Mouse (Mus musculus): ENCODE data around the gene Slc36a4. TPM values are rescaled to one million over a fixed set of nuclear protein-coding genes. Genes with fewer than 3 reads are reported as not detected.

Gene Slc36a4
- polyA plus RNA-seq (2015; fragmentation: Nextera tagmentation; extraction: Ambion mirVana) = 15.8 and 16.3 TPM in 2 replicates

GRCm38 (mm10) chr9:15709599-15710381 is at the start of gene Slc36a4:
TSS of gene Slc36a4 (plus strand) at chr9:15709738.
- peak; percentile 91 for ATAC-seq (ENCODE audit: low FRiP score, low TSS enrichment)
- H3K4me3 ChIP-seq (ENCODE audit: low read length) = peak within 1 kb of the TSS; percentile 68
- H3K4me2 ChIP-seq (replicated peaks; ENCODE audit: low read depth, low read length) = peak within 1 kb of the TSS; percentile 62
- no peaks in the 10 kb centered on the region for H3K4me1 ChIP-seq (ENCODE audit: insufficient read depth, low read length)
- H3K9ac ChIP-seq (replicated peaks; ENCODE audit: low read length) = peak within 1 kb of the TSS; percentile 82
- H3K27me3 ChIP-seq (ENCODE audit: insufficient read depth, low read length) = no peaks in the 10 kb centered on the region
- WGBS = 5% methylated on average over 73 of the region's 75 CpGs
- H3K27ac ChIP-seq (ENCODE audit: low read length) = peak within 1 kb of the TSS; percentile 81
- no peaks in the 10 kb centered on the region for H3K9me3 ChIP-seq (ENCODE audit: low read length)
- no peaks in the 10 kb centered on the region for H3K36me3 ChIP-seq (ENCODE audit: insufficient read depth, low read length)

GRCm38 (mm10) chr9:15664606-15665005 is 44.9 kb upstream of the Slc36a4 start:
- no peaks in the 10 kb centered on the region for H3K36me3 ChIP-seq (ENCODE audit: insufficient read depth, low read length)
- H3K9ac ChIP-seq (replicated peaks; ENCODE audit: low read length) = no peak overlapping the region
- peaks cover 4% of the 10 kb centered on the region; the same call in 1 of the 2 replicates for H3K4me1 ChIP-seq (ENCODE audit: insufficient read depth, low read length)
- no peak for ATAC-seq (ENCODE audit: low FRiP score, low TSS enrichment)
- WGBS = 70% methylated on average over 7 of the region's 7 CpGs
- H3K4me2 ChIP-seq (replicated peaks; ENCODE audit: low read depth, low read length) = no peak overlapping the region
- H3K27ac ChIP-seq (ENCODE audit: low read length) = no peak overlapping the region
- no peaks in the 10 kb centered on the region for H3K9me3 ChIP-seq (ENCODE audit: low read length)
- no peaks in the 10 kb centered on the region for H3K27me3 ChIP-seq (ENCODE audit: insufficient read depth, low read length)
- H3K4me3 ChIP-seq (ENCODE audit: low read length) = no peak overlapping the region

GRCm38 (mm10) chr9:15669452-15669851 is 40.1 kb upstream of the Slc36a4 start:
- 32% methylated on average over 3 of the region's 3 CpGs for WGBS

DNA sequence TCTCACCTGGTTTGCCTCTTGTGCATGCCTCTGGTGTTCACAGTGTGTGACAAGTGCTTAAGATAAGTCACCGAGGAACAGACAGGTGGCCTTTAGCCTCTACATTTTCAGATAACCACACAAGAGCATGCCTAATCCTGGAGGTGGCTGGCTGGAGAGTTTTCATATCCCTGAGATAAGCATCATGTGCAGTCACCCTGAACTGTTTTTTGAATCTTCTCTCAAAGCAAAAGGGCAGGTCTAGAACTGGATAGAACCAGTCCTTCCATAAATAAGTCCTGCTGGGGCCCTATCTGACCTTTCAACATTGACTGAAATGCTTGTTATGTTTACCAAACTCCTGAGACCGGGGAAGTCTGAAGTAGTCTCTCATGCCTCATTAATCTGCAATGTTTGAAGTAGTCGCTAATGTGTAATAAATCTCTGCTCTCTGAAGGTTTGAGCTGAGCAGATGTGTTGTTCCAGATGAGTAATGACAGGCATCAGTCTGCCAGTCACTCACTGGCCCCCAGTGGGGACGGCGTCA is 39.5 kb upstream of the Slc36a4 start:
- Histone ChIP-seq H3K9me3 (ENCODE audit: low read length) (no peaks in the 10 kb centered on the region), H3K9ac (replicated peaks; ENCODE audit: low read length) (no peak overlapping the region), H3K4me1 (ENCODE audit: insufficient read depth, low read length) (peaks cover 15% of the 10 kb centered on the region), H3K27me3 (ENCODE audit: insufficient read depth, low read length) (no peaks in the 10 kb centered on the region), H3K4me3 (ENCODE audit: low read length) (no peak overlapping the region), H3K36me3 (ENCODE audit: insufficient read depth, low read length) (no peaks in the 10 kb centered on the region), H3K27ac (ENCODE audit: low read length) (peak overlapping the region; percentile 37), H3K4me2 (replicated peaks; ENCODE audit: low read depth, low read length) (0 out of 2 replicates have a peak overlapping the region, but pooled peaks have one; percentile 2)
- peak; percentile 94 for ATAC-seq (ENCODE audit: low FRiP score, low TSS enrichment)
- 6% methylated on average over 5 of the region's 5 CpGs for WGBS

More at GRCm38 (mm10) chr9:15669452-15669851, 40.1 kb upstream of the Slc36a4 start:
- Histone ChIP-seq H3K27ac (ENCODE audit: low read length) (peak overlapping the region; percentile 37; the same call in 1 of the 2 replicates), H3K27me3 (ENCODE audit: insufficient read depth, low read length) (no peaks in the 10 kb centered on the region), H3K9me3 (ENCODE audit: low read length) (no peaks in the 10 kb centered on the region), H3K36me3 (ENCODE audit: insufficient read depth, low read length) (no peaks in the 10 kb centered on the region), H3K4me3 (ENCODE audit: low read length) (no peak overlapping the region), H3K4me2 (replicated peaks; ENCODE audit: low read depth, low read length) (no peak overlapping the region), H3K9ac (replicated peaks; ENCODE audit: low read length) (no peak overlapping the region), H3K4me1 (ENCODE audit: insufficient read depth, low read length) (peaks cover 15% of the 10 kb centered on the region)
- no peak for ATAC-seq (ENCODE audit: low FRiP score, low TSS enrichment)

DNA sequence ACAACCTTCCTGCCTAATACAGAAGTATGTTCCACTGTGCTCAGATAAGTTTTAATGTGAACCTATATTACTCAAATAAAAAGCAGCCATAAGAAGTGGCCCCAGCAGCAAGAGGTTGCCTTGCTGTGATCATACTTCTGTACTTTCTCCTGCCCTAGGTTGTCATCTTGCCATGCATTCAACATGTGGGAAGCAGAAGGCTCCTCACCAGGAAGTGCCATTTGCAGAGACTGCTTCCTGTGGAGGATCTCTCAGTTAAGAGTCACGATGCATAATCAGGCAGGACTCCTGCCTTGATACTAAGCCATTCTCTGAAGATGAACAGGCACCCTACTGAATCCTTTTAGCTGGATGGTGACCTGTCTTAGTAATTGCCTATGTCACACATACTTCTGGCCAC is 37.3 kb upstream of the Slc36a4 start:
- Histone ChIP-seq H3K9ac (replicated peaks; ENCODE audit: low read length) (no peak overlapping the region), H3K4me2 (replicated peaks; ENCODE audit: low read depth, low read length) (no peak overlapping the region), H3K36me3 (ENCODE audit: insufficient read depth, low read length) (no peaks in the 10 kb centered on the region), H3K9me3 (ENCODE audit: low read length) (no peaks in the 10 kb centered on the region), H3K4me3 (ENCODE audit: low read length) (no peak overlapping the region), H3K4me1 (ENCODE audit: insufficient read depth, low read length) (peaks cover 15% of the 10 kb centered on the region), H3K27me3 (ENCODE audit: insufficient read depth, low read length) (no peaks in the 10 kb centered on the region), H3K27ac (ENCODE audit: low read length) (no peak overlapping the region)
- no peak for ATAC-seq (ENCODE audit: low FRiP score, low TSS enrichment)
- WGBS = 63% methylated on average over 1 of the region's 1 CpGs

- Histone ChIP-seq H3K36me3 (ENCODE audit: insufficient read depth, low read length) (no peaks in the 10 kb centered on the region), H3K4me3 (ENCODE audit: low read length) (no peak overlapping the region), H3K4me1 (ENCODE audit: insufficient read depth, low read length) (no peaks in the 10 kb centered on the region), H3K9ac (replicated peaks; ENCODE audit: low read length) (no peak overlapping the region), H3K27ac (ENCODE audit: low read length) (no peak overlapping the region), H3K9me3 (ENCODE audit: low read length) (no peaks in the 10 kb centered on the region), H3K27me3 (ENCODE audit: insufficient read depth, low read length) (no peaks in the 10 kb centered on the region), H3K4me2 (replicated peaks; ENCODE audit: low read depth, low read length) (no peak overlapping the region)
- ATAC-seq (ENCODE audit: low FRiP score, low TSS enrichment) = peak; percentile 89
- WGBS = 31% methylated on average over 2 of the region's 2 CpGs
Observed at GRCm38 (mm10) chr9:15681855-15682466, 27.6 kb upstream of the Slc36a4 start.

DNA sequence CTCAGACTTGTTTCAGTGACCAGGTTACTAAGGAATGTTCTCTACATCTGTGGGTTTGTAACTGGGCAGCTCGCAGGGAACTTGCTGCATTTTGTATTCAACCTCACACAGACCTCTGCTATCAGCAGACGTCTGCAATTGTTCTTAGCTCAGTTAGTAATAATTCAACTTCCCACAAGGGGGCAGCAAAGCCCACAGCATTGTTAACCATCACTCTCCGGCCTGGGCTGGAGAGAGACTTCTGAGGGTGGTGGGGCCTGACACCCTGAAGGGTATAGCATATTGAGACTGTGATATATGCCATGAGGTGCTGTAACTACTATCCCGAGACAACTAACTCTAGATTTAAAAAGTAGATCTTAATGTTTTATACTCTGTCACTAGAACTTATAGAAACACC is 24.3 kb upstream of the Slc36a4 start:
- H3K4me2 ChIP-seq (replicated peaks; ENCODE audit: low read depth, low read length) = no peak overlapping the region
- H3K27ac ChIP-seq (ENCODE audit: low read length) = no peak overlapping the region
- WGBS = 6% methylated on average over 4 of the region's 4 CpGs
- no peak overlapping the region for H3K9ac ChIP-seq (replicated peaks; ENCODE audit: low read length)
- ATAC-seq (ENCODE audit: low FRiP score, low TSS enrichment) = peak; percentile 64
- H3K4me1 ChIP-seq (ENCODE audit: insufficient read depth, low read length) = no peaks in the 10 kb centered on the region
- H3K27me3 ChIP-seq (ENCODE audit: insufficient read depth, low read length) = no peaks in the 10 kb centered on the region
- no peaks in the 10 kb centered on the region for H3K36me3 ChIP-seq (ENCODE audit: insufficient read depth, low read length)
- no peaks in the 10 kb centered on the region for H3K9me3 ChIP-seq (ENCODE audit: low read length)
- no peak overlapping the region for H3K4me3 ChIP-seq (ENCODE audit: low read length)

- Histone ChIP-seq H3K9me3 (ENCODE audit: low read length) (no peaks in the 10 kb centered on the region), H3K4me2 (replicated peaks; ENCODE audit: low read depth, low read length) (no peak overlapping the region), H3K4me1 (ENCODE audit: insufficient read depth, low read length) (no peaks in the 10 kb centered on the region), H3K27me3 (ENCODE audit: insufficient read depth, low read length) (no peaks in the 10 kb centered on the region), H3K4me3 (ENCODE audit: low read length) (no peak overlapping the region), H3K36me3 (ENCODE audit: insufficient read depth, low read length) (no peaks in the 10 kb centered on the region), H3K27ac (ENCODE audit: low read length) (no peak overlapping the region), H3K9ac (replicated peaks; ENCODE audit: low read length) (no peak overlapping the region)
- ATAC-seq (ENCODE audit: low FRiP score, low TSS enrichment) = no peak
- WGBS = 87% methylated on average over 5 of the region's 5 CpGs
Observed at GRCm38 (mm10) chr9:15687358-15687757, 22.2 kb upstream of the Slc36a4 start.

- no peaks in the 10 kb centered on the region for H3K27me3 ChIP-seq (ENCODE audit: insufficient read depth, low read length)
- ATAC-seq (ENCODE audit: low FRiP score, low TSS enrichment) = no peak
Observed at GRCm38 (mm10) chr9:15693847-15694246, 15.7 kb upstream of the Slc36a4 start.

DNA sequence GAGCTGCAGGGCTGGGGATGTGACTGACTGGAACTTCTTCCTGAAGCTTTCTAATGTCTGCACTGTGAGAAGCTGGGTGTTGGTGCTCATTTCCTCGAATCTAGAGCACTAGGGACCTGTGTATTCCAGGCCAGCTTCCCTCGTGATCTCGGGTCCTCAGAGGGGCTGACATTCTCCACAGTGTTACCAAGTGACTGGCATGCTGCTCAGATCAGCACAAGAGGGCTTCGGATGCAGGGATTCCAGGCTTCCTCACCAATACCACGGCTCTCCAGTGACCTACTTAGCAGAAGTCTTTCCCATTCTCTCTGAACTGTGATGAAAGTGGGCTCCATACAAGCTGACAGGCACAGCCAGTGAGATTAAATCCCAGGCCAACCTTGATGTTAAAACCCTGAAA is 14.5 kb upstream of the Slc36a4 start:
- Histone ChIP-seq H3K4me1 (ENCODE audit: insufficient read depth, low read length) (no peaks in the 10 kb centered on the region), H3K36me3 (ENCODE audit: insufficient read depth, low read length) (no peaks in the 10 kb centered on the region), H3K9me3 (ENCODE audit: low read length) (no peaks in the 10 kb centered on the region), H3K4me2 (replicated peaks; ENCODE audit: low read depth, low read length) (no peak overlapping the region), H3K27me3 (ENCODE audit: insufficient read depth, low read length) (no peaks in the 10 kb centered on the region), H3K9ac (replicated peaks; ENCODE audit: low read length) (no peak overlapping the region), H3K4me3 (ENCODE audit: low read length) (no peak overlapping the region), H3K27ac (ENCODE audit: low read length) (no peak overlapping the region)
- no peak for ATAC-seq (ENCODE audit: low FRiP score, low TSS enrichment)
- WGBS = 62% methylated on average over 5 of the region's 5 CpGs

More at GRCm38 (mm10) chr9:15693847-15694246, 15.7 kb upstream of the Slc36a4 start:
- Histone ChIP-seq H3K36me3 (ENCODE audit: insufficient read depth, low read length) (no peaks in the 10 kb centered on the region), H3K4me3 (ENCODE audit: low read length) (no peak overlapping the region), H3K9ac (replicated peaks; ENCODE audit: low read length) (no peak overlapping the region), H3K9me3 (ENCODE audit: low read length) (no peaks in the 10 kb centered on the region), H3K4me2 (replicated peaks; ENCODE audit: low read depth, low read length) (no peak overlapping the region), H3K27ac (ENCODE audit: low read length) (no peak overlapping the region), H3K4me1 (ENCODE audit: insufficient read depth, low read length) (no peaks in the 10 kb centered on the region)
- 59% methylated on average over 4 of the region's 4 CpGs for WGBS
